Mouse (Mus musculus) spleen, adult 12 weeks (tissue): ENCODE data around the gene Tgoln1.

Experiments used
- DNase-seq: peaks from one replicate; pipeline ENCODE4 v3.0.0; 2022; ENCODE audit warnings: low spot score

Gene Tgoln1

DNA sequence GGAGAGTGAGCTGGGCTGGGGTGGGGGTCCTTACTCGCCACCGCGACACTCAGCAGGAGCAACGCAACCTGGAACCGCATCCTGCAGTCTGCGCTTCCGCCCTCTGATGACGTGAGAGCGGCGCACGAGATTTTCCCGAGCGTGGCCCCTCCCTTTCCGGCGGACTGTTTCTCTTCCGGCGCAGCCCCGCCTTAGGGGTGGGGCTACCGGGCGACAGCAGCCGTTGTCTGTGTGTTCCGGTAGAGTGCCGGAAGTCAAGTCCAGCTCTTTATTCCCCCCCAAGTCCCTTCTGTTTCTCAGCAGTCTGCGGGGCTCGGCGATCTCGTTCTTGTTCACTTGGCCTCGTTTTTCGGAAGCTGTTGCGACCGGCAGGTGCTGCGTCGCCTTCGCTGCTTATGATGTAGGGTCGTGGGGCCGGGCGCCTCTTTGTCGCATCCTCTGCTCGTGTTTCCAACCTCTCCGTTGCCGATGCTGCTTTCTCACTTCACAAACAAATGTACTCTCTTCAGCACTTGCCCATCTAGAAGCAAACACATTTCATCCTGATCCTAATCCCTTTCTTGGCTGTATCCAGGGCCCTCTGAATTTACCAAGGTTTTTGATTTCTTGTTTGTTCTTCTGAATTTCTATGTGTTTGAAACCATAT is at the start of gene Tgoln1:
TSS of gene Tgoln1 (minus strand) at position 358 of the 646 bp plus-strand sequence.
- DNase-seq = peak; percentile 94

DNA sequence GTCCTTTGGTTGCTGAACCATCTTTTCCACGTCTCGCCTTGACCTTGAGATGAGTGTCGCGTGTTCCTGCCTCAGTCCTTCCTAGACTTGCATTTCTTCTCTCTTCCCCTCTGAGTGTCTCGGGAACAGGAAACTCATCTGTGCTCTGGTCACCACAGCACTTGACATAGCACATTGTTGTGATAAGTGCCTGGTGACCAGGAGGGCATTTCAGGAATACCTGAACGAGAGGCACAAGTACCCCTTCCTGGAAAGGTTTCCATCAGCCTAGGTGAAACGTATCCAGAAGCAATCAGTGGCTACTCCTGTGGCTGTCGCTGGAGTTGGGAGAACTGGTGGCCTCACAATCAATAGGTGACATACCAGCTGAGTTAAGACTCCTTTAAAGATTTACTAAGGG is 47.5 kb upstream of the Tgoln1 start:
- DNase-seq = no peak

DNA sequence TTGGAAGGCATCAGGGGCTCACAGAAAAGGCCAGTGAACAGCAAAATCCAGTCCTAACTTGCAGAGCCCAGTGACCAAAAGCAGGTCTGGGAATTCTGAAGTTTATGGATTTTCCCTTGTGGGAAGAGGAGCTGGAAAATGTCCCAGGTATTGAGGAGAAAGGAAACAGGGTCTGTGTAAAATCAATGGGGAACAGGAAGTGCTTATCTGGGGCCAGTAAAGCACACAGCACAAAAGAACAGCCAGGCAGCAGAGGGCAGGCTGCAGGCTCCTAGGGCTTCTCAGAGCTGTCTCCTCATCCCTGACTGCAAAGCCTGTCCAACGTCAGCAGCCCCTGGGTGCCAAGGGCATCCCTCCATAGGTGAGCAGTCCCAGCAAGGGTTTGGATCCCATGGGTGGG is 46.2 kb upstream of the Tgoln1 start:
- no peak for DNase-seq

DNA sequence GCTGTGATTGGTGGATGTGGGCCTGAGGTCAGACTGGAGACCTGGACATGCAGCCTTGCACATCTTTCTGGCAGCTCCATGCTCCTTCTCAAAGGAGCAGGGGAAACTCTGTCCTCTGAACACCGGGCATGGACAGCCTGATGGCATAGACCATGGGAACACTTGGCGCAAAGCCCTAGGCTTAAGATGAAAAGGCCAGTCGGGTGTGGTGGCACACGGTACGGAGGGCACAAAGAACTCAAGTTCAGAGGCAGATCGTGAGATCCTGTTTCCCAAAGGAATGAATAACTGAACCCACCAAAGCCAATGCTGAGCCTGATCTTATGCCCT is 43.6 kb upstream of the Tgoln1 start:
- DNase-seq = no peak

DNA sequence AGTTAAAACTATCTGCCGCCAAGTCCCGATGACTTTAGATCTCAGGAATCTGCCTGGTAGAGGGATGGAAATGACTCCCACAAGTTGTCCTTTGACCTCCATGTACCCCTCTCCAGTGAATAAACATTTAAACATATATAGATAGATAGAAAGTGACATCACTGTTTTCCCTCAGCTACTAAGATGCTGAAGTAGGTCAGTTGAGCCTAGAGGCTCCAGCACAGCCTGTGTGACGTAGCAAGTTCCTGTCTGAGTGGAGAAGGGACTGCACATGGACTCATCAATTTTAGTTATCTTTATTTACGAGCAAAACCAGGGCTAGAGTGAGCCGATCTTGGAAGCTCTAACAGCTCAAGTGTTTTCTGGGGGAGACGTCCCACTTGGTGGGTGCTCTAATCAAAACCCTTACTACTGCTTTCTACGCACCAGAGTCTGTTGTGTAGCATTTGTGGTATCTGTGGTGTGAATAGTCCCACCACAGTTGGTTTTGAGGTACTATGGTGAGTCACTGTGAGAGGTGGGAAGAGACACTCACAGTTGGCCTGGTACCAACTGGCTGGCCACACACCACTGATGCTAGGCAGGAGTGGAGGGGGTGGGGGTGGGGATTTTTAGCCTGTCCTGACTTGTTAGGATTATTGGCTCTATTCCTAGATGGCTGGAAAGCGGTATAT is 43.1 kb upstream of the Tgoln1 start:
- no peak for DNase-seq

DNA sequence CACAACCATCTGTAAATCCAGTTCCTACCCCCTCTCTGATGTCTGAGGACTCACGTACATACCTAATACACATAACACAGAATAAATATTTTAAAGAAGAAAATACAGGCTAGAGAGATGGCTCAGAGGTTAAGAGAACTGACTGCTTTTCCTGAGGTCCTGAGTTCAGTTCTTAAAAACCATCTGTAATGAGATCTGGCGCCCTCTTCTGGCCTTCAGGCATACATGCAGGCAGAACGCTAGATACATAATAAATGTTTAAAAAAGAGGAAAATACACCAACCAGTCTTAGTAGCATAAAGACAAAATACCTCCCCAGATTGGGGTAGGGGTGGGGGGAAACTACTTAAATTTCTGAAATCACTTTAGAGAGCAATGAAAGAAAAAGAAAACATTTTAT is 41.2 kb upstream of the Tgoln1 start:
- no peak for DNase-seq

DNA sequence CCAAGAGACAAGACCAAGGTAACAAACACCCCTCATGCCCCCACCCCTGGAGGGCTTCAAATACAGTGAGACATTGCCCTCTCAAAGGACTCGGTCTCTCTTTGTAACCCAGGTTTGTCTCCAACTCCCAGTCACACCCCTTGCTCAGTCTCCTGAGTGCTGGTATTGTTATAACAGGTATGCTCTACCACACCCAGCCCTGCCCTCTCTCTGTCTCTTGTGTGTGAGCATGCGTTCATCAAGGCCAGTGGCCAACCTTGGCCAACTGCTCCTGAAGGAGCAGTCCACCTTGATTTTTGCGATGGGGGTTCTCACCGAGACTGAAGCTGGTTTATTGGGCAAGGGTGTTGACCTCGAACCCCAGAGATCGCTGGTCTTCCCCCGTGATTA is 39.2 kb upstream of the Tgoln1 start:
- DNase-seq = no peak

DNA sequence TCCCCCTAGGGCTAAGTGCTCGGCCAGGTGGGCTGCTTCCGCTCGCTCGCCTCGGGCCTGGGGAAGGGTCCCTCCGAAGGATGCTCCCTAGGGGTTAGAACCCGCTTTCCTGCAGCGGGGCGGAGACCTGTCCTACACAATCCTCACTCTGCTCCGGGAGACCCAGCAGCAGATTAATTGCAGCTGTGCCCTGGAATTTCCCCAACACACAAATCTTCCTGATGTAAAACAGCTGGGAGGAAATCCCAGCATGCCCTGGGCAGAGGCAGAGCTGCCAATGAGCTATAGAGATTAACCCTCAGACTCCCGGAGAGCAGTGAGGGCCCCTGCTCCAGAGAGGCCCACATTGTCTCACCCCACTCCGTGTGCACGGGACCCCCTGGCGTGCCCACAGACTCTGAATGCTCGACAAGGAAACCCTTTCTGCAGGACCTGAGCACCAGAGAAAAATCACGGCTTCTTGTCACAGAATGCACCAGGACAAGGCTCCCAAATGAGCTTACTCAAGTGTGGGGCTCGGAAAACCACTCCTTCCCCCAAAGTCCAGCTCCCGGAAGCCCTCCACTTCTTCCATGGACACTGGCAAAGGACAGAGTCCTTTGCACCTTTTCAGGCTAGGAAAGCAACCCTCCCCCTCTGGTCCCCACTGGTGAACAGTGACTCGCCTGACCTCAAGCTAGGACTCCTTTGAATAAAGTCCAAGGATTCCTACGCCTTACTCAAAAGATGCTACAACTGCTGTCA is 38.7 kb upstream of the Tgoln1 start:
- DNase-seq = no peak

DNA sequence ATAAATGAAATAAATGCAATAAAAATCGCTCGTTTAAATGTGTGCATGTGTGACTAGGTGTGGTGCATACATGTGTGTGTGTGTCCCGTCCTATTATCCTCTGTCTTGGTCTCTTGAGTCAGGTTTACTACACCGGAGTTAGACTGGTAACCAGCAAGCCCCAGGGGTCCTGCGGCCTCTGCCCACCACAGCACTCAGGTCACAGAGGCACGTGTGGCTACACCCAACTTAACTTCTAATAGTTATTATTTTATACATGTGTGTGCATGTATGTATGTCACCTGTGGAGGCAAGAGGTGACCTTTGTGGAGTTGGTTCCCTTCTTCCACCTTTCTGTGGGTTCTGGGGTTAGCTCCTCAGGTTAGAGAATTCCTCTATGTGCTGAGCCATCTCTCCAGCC is 37.6 kb upstream of the Tgoln1 start:
- no peak for DNase-seq

DNA sequence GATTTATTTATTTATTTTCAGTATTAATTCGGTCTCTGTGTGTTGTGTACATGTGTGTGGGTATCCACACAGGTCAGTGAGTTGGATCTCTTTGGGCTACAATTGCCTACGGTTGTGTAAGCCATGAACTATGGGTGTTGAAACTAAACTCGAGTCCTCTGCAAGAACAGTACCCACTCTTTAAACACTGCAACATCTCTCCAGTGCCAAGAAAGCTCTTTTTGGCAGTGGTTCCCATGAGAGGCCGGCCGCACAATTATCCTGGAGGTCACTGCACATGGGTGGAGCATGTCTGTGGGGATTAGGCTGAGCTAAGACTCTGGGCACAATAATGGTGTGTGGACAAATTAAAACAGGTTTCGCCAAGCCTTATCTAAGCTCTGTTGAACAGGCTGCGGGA is 36.6 kb upstream of the Tgoln1 start:
- no peak for DNase-seq

DNA sequence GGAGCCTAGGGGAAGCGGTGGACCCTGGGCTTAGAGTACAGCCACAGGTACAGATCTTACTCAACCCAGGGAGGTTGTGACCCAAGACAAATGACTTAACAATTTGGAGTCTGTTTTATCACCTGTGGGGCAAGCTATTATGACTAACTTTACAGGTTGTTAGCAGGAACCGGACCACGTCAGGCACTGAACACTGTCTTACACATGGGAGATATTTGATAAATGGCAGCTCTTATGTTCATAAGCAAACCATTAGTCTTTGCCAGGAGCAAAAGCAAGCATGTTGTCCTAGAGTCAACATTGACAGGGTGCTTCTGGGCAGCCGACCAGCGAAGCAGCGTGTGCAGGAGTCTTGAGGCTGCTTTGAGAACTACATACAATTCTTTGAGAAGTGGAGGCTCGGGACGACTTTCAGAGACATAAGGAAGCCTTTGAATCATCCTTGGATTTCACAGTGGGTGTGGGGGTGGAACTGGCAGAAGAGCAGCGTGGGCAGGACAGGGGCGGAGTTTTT is 33.6 kb upstream of the Tgoln1 start:
- DNase-seq = no peak

DNA sequence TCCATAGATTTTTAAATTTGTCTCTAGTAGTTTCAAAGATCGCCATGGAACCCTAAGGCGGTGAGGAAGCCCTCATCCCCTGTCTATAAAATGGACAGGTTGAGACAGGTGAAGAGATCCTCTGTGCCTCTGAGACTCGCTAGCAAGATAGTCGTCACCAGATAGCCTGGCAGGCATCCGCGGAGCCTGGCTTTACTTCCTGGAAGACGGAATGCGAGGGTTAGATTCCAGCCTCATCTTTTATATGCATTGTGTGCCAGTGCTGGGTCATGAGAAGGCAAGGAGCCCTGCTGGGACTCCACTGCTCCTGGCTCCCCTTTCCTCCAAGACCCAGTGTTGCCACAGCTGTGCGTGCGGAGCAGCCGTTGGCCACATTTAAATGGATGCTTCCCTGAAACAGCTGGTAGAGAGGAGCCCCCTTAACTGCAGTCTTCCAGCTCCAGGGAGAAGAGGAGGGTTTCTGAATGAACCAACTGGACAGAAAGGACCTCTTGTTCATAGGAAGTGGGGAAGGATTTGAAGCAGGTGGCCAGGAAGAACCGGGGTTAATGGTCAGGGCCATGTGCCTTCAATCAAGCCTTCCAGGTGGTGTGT is 31.3 kb upstream of the Tgoln1 start:
- no peak for DNase-seq

DNA sequence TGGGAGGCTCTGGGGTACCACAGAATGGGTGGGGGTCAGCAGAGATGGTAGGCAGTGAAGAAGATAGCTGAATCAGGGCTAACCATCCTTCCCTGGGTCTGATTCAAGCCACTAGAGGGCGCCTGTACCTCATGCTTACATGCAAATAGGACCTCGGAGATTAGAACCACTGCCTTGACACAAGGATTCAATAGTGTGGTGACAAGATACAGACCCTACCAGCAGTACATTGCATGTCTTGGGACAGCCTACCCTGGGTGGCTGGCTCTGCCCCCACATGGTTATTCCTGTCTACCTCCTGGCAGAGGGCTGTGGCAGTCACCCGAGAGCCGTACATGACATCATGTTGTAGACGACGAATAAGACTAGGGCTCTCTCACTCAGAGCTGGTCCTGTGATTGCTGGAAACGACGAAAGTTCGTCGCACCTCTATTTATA is 30.6 kb upstream of the Tgoln1 start:
- DNase-seq = peak; percentile 25

DNA sequence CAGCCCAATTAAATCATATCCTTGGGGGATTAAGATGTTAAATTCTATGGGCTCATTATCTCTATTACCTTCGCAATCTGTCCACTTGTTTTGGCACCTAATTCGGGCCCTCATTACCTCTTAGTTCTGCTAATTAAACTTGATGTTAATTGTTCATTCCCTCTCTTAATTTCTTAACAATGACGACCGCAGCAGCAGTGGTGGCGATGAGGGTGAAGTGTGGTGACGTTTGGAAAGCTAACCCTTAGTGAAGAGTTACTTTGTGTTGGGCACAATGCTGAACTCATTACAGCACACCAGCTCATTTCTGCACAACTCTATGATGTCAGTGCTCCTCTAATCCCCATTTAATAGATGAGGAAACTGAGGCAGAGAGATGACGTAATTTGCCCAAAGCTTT is 28.6 kb upstream of the Tgoln1 start:
- DNase-seq = no peak

DNA sequence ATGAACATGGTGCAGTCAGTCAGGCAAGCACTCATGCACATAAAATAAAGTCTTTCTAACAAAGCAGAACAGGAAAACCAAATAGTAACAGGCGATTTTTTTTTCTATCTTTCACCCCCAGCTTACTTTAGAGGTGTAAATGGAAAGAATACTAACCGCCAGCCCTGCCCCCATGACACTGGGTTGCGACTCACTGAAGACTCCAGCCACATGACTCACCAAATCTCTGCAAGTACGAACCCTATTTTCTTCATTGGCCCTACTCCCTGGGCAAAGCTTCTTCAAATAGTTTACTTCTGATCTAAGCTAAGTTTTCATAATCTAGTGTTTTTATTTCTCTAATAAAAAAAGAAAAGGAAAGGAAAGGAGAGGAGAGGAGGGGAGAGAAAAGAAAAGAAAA is 27.8 kb upstream of the Tgoln1 start:
- DNase-seq = no peak

DNA sequence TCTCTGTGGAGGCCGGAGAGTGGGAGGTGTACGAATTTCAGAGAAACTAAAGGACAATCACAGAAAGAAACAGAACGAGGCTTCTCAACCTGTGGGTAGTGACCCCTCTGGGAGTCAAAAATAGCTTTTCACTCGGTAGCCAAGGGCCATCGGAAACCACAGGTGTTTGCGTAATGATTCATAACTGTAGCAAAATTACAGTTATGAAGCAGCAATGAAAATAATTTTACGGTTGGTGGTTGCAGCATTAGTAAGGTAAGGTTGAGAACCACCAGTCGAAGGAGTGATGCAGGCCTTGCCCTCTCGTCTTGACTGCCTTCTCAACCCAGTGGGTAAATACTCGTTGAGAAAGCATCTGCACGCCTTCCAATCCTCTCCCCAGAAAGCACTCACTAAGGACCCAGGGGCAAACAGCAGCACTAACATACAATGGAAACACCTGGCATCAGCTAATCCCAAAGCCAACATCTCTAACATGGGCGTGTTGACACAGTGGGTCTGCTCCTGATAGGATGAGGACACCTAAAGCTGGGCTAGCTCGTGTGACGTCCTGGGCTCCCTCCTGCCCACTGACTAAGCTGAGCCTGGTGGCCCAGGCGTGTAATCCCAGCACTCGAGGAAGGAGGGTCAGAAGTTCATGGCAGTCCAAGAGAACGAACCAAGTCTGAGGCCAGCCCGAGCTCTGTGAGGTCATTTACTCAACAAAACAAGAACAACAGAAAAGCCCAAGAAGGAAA is 24.6 kb upstream of the Tgoln1 start:
- DNase-seq = no peak

DNA sequence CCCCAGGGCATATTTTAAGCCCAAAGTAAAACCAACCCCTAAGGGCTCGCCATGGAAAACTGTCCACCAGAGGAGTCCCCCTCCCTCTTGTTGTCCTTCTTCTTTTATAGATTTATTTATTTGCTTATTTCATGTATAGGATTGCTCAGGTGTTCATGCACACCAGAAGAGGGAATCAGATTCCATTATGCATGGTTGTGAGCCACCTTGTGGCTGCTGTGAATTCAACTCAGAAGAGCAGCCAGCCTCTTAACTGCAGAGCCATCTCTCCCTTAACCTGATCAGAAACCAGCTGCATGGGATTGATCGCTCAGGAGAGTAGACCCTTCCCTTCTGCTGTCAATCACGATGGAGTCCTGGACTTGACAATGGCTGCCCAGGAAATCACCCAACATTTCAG is 20.1 kb upstream of the Tgoln1 start:
- DNase-seq = no peak

DNA sequence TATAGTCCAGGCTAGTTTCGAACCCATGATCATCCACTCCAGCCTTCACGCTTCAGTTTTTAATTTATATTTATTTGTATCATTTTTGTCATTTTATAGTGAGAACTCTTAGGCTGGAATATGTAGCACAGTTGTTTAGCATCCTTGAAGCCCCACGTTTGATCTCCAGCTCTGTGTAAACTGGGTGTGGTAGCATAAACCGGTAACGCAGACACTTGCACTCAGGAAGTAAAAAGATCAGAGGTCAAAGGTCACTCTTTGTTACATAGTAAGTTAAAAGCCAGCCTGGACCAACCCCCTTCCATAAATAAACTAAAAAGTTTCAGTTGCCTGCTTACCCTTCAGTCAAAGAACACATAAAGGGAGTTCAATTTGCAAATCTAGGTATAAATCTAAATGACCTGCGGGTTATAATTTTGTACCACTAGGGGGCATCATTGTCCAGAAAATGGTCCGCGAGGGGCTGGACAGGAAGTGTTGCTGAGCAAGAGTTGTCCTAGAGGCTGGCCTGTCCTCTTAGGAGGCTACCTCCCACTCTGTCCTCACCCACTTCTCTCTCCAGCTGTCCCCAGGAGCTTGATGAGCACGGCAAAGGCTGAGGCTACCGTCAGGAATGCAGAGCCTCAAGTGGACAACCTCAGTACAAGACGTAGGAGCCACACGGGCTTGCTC is 19.1 kb upstream of the Tgoln1 start:
- DNase-seq = no peak

DNA sequence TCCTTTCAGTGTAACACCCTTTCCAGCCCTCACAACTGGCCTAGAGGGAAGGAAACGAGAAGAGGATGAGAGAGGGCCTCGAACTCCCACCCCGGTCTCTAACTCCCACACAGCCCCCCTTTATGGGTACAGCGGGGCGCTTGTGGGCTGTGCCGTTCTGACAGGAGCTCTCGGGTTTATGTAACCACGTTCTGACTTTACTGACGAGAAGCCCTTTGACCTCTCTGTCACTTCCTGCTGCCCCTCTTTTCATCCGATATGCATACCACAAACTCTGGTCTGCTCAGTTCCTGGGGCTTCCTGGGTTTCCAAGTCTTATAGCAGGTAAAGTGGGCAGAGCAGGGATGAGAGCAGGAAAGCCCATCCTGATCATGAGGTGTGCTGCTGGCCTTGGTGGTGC is 17.5 kb upstream of the Tgoln1 start:
- no peak for DNase-seq

DNA sequence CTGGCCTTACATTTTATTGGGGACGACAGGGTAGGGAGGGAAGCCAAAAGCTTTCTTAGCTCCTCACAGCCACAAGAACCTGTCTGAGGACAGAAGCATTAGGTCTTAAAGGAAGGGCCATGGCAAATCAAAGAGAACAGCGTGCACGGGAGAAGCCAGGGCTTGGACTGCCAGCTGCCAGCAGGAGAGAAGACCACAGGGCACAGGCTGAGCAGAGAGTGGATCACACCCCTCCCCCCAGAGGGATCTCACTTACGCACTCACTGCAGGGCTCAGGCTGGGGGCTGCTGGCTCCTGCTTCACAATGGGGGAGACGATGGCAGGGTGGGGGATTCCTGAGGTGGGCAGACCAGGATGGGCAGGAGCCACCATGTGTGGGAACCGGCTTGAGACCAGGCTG is 14.9 kb upstream of the Tgoln1 start:
- no peak for DNase-seq

DNA sequence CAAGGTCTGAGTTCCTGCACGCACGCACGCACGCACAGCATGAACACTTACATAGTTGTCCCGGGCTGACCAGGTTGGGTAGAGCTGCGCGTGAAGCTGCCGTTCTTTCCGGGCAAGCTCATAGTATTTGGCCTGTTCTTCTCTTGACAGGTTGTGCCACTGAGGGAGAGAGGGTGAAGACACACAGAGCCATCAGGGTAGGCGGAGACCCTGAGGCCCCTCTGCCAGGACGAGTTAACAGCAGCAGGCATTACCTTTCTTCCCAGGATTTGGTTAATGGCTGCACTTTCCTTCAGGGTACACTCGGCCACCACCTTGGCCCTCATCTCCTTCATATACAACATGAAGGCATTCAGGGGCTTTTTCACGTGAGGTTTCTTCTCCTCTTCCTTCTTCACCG is 14.2 kb upstream of the Tgoln1 start:
- DNase-seq = no peak

DNA sequence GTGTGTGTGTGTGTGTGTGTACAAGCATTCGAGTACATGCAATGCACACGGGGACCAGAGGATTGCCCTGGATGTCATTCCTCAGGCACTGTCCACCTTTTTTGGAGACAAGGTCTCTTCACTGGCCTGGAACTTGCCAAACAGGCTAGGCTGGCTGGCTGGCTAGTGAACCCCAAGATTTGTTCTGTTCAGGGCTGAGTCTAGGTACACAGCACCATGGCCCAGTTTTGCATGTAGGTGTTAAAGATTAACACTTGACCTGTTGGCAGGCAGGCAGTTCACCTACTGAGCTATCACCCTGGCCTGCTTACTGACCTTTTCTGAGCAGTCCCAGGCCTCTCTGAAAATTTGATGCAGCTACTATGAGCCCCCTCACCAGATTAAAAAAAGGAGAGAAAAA is 13.6 kb upstream of the Tgoln1 start:
- DNase-seq = no peak
